Mouse (Mus musculus) intestine, embryonic 14.5 days (tissue): ENCODE measurements around the gene Kcnj14. TPM values are rescaled to one million over a fixed set of nuclear protein-coding genes. Genes with fewer than 3 reads are reported as not detected.

Experiments
- ATAC-seq: fragments of 200-750 bp; cut with Nextera tagmentation; replicated peaks from 2 replicates; pipeline ENCODE4 v1.8.0; 2017; ENCODE audit warnings: low read depth, moderate number of reproducible peaks, moderate TSS enrichment, moderate library complexity; ENCODE audit not compliant: low FRiP score, low TSS enrichment
- DNase-seq: peaks from one replicate; pipeline ENCODE4 v3.0.0-alpha.2; 2018; ENCODE audit warnings: low spot score
- H3K27ac ChIP-seq: fragments of 300-500 bp; sonication (generic); 2 replicates; pipeline ENCODE4 v1.5.1; 2014; ENCODE audit warnings: low read depth, mild to moderate bottlenecking, control low read depth
- H3K27me3 ChIP-seq: fragments of 300-500 bp; sonication (generic); replicated peaks from 2 replicates; pipeline ENCODE4 v1.6.1; 2014; ENCODE audit warnings: low read length, control low read depth; ENCODE audit not compliant: control insufficient read depth, insufficient read depth
- H3K36me3 ChIP-seq: fragments of 300-500 bp; sonication (generic); 2 replicates; pipeline ENCODE4 v1.6.1; 2014; ENCODE audit warnings: low read length, control low read depth; ENCODE audit not compliant: control insufficient read depth, insufficient read depth
- H3K4me1 ChIP-seq: fragments of 300-500 bp; sonication (generic); replicated peaks from 2 replicates; pipeline ENCODE4 v1.6.1; 2014; ENCODE audit warnings: low read length, control low read depth, mixed read lengths; ENCODE audit not compliant: control insufficient read depth, insufficient read depth
- H3K4me2 ChIP-seq: fragments of 300-500 bp; sonication (generic); 2 replicates; pipeline ENCODE4 v1.6.1; 2014; ENCODE audit warnings: low read length
- H3K4me3 ChIP-seq: fragments of 300-500 bp; sonication (generic); 2 replicates; pipeline ENCODE4 v1.5.1; 2014; ENCODE audit warnings: low read depth, low read length, control low read depth, mixed read lengths
- H3K9ac ChIP-seq: fragments of 300-500 bp; sonication (generic); 2 replicates; pipeline ENCODE4 v1.6.1; 2014; ENCODE audit warnings: mild to moderate bottlenecking, low read length
- H3K9me3 ChIP-seq: fragments of 300-500 bp; sonication (generic); 2 replicates; pipeline ENCODE4 v1.6.1; 2016; ENCODE audit warnings: low read length, control low read depth; ENCODE audit not compliant: control insufficient read depth
- WGBS: fragments of 180-500 bp; shearing (Covaris S2); extraction: QIAGEN DNeasy Blood & Tissue Kit; methylation state at CpG from one replicate; pipeline ENCODE4 v1.1.7; 2014; 5-methylcytosine and 5-hydroxymethylcytosine counted together
- polyA plus RNA-seq: library from polyadenylated mRNA; unstranded; fragments of >200 nt; fragmentation: Nextera tagmentation; extraction: Ambion mirVana; gene quantifications from 2 replicates; pipeline ENCODE4 v1.2.1, GENCODE M21; 2014

The Kcnj14 gene
- polyA plus RNA-seq, 1 experiment from 2014 or later: 1.5 TPM

GRCm38 (mm10) chr7:45771101-45771500, 53.5 kb downstream of the Kcnj14 start:
- WGBS: 64% methylated on average over 4 of the region's 4 CpGs
- Histone ChIP-seq H3K4me3 (no peak overlapping the region), H3K27ac (no peak overlapping the region), H3K4me1 (no peaks in the 10 kb centered on the region), H3K4me2 (no peak overlapping the region), H3K9me3 (0 out of 2 replicates have a peak, but pooled peaks cover 2% of the 10 kb centered on the region), H3K36me3 (no peaks in the 10 kb centered on the region), H3K9ac (no peak overlapping the region), H3K27me3 (no peaks in the 10 kb centered on the region)
- ATAC-seq (no peak), DNase-seq (no peak)

- ATAC-seq: 0 out of 2 replicates have a peak, but pooled peaks have one; percentile 41
These were observed 54.0 kb downstream of the Kcnj14 start for GRCm38 (mm10) chr7:45770427-45771082.

GRCm38 (mm10) chr7:45767500-45767899, 57.1 kb downstream of the Kcnj14 start:
- H3K4me1 ChIP-seq: no peaks in the 10 kb centered on the region
- H3K9ac ChIP-seq: no peak overlapping the region
- WGBS: 86% methylated on average over 6 of the region's 6 CpGs
- H3K36me3 ChIP-seq: no peaks in the 10 kb centered on the region
- ATAC-seq: no peak
- no peak overlapping the region for H3K4me3 ChIP-seq
- H3K27ac ChIP-seq: no peak overlapping the region
- 0 out of 2 replicates have a peak, but pooled peaks cover 2% of the 10 kb centered on the region for H3K9me3 ChIP-seq
- no peak overlapping the region for H3K4me2 ChIP-seq
- no peak for DNase-seq
- no peaks in the 10 kb centered on the region for H3K27me3 ChIP-seq

More at GRCm38 (mm10) chr7:45770427-45771082, 54.0 kb downstream of the Kcnj14 start:
- Histone ChIP-seq H3K4me2 (no peak overlapping the region), H3K27me3 (no peaks in the 10 kb centered on the region), H3K36me3 (no peaks in the 10 kb centered on the region), H3K27ac (no peak overlapping the region), H3K4me3 (no peak overlapping the region), H3K9me3 (0 out of 2 replicates have a peak, but pooled peaks cover 2% of the 10 kb centered on the region), H3K4me1 (no peaks in the 10 kb centered on the region), H3K9ac (no peak overlapping the region)
- 63% methylated on average over 8 of the region's 8 CpGs for WGBS
- no peak for DNase-seq

GRCm38 (mm10) chr7:45766764-45767163, 57.8 kb downstream of the Kcnj14 start:
- no peaks in the 10 kb centered on the region for H3K4me1 ChIP-seq
- ATAC-seq (no peak), DNase-seq (no peak)
- H3K36me3 ChIP-seq: no peaks in the 10 kb centered on the region
- no peak overlapping the region for H3K9ac ChIP-seq
- H3K27me3 ChIP-seq: no peaks in the 10 kb centered on the region
- 0 out of 2 replicates have a peak, but pooled peaks cover 2% of the 10 kb centered on the region for H3K9me3 ChIP-seq
- H3K4me3 ChIP-seq: no peak overlapping the region
- no peak overlapping the region for H3K27ac ChIP-seq
- no peak overlapping the region for H3K4me2 ChIP-seq
- WGBS: 44% methylated on average over 8 of the region's 8 CpGs

Other genes with a start within 250 kb of the Kcnj14 start
- gene Fgf21, start 209.3 kb downstream of the Kcnj14 start, polyA plus RNA-seq: 0.19 and 0.58 TPM in 2 replicates
- gene Fut1, start 207.5 kb downstream of the Kcnj14 start, polyA plus RNA-seq: 0.65 and 0.70 TPM in 2 replicates
- gene Izumo1, start 203.0 kb downstream of the Kcnj14 start, polyA plus RNA-seq: 0.13 and 0.27 TPM in 2 replicates
- 7.7 and 9.1 TPM in 2 replicates for gene Rasip1, start 197.3 kb downstream of the Kcnj14 start, polyA plus RNA-seq
- gene Mamstr, start 184.8 kb downstream of the Kcnj14 start, polyA plus RNA-seq: 5.1 and 6.8 TPM in 2 replicates
- gene Fut2, start 158.4 kb downstream of the Kcnj14 start, polyA plus RNA-seq: 7.9 and 8.3 TPM in 2 replicates
- gene Ntn5, start 140.8 kb downstream of the Kcnj14 start, polyA plus RNA-seq: 0.80 and 0.83 TPM in 2 replicates
- gene Sec1, start 130.4 kb downstream of the Kcnj14 start, polyA plus RNA-seq: 4.8 and 6.0 TPM in 2 replicates
- gene Car11, start 124.9 kb downstream of the Kcnj14 start, polyA plus RNA-seq: 7.3 and 8.2 TPM in 2 replicates
- 3.7 and 4.0 TPM in 2 replicates for gene Dbp, start 119.7 kb downstream of the Kcnj14 start, polyA plus RNA-seq
- 1,434 and 1,450 TPM in 2 replicates for gene Rpl18, start 109.3 kb downstream of the Kcnj14 start, polyA plus RNA-seq
- 27.3 and 28.1 TPM in 2 replicates for gene Sphk2, start 106.8 kb downstream of the Kcnj14 start, polyA plus RNA-seq
- gene Fam83e, start 103.6 kb downstream of the Kcnj14 start, polyA plus RNA-seq: 4.1 and 5.8 TPM in 2 replicates
- 0.45 TPM in 1 of 2 replicates, not detected in the other for gene Spaca4, start 99.0 kb downstream of the Kcnj14 start, polyA plus RNA-seq
- 1.5 and 1.9 TPM in 2 replicates for gene Lmtk3, start 41.0 kb downstream of the Kcnj14 start, polyA plus RNA-seq
- 1.2 and 2.3 TPM in 2 replicates for gene Sult2b1, start 40.1 kb downstream of the Kcnj14 start, polyA plus RNA-seq
- gene Cyth2, start 10.2 kb downstream of the Kcnj14 start, polyA plus RNA-seq: 91.9 and 95.5 TPM in 2 replicates
- 86.9 and 95.1 TPM in 2 replicates for gene Grwd1, start 6.2 kb upstream of the Kcnj14 start, polyA plus RNA-seq
- gene Kdelr1, start 48.0 kb upstream of the Kcnj14 start, polyA plus RNA-seq: 120 and 124 TPM in 2 replicates
- gene Grin2d, start 53.6 kb upstream of the Kcnj14 start, polyA plus RNA-seq: 0.24 and 0.37 TPM in 2 replicates
- 0.99 and 1.0 TPM in 2 replicates for gene Syngr4, start 71.9 kb upstream of the Kcnj14 start, polyA plus RNA-seq
- 3.9 and 4.3 TPM in 2 replicates for gene Tmem143, start 72.2 kb upstream of the Kcnj14 start, polyA plus RNA-seq
- gene Emp3, start 96.6 kb upstream of the Kcnj14 start, polyA plus RNA-seq: 204 and 220 TPM in 2 replicates
- 3.5 and 4.3 TPM in 2 replicates for gene Ccdc114, start 99.3 kb upstream of the Kcnj14 start, polyA plus RNA-seq
- 1.5 and 2.4 TPM in 2 replicates for gene Abcc6, start 205.5 kb upstream of the Kcnj14 start, polyA plus RNA-seq
- gene Nomo1, start 208.9 kb upstream of the Kcnj14 start, polyA plus RNA-seq: 39.3 and 48.2 TPM in 2 replicates